Mouse (Mus musculus): ENCODE results near the gene Dclk1. TPM values are rescaled to one million over a fixed set of nuclear protein-coding genes. Genes with fewer than 3 reads are reported as not detected.
"Not testable (repeated sequence)": the region's sequence is repeated elsewhere in the genome, so short reads cannot be mapped to it uniquely, and the experiment has no call there.

The Dclk1 gene
- total RNA-seq (2021) (1 to 10 TPM; 3.6 to 5.6 TPM), polyA plus RNA-seq (2012; rRNA removed) (1.2 and 1.8 TPM in 2 replicates)
- long read RNA-seq: 0 reads

DNA sequence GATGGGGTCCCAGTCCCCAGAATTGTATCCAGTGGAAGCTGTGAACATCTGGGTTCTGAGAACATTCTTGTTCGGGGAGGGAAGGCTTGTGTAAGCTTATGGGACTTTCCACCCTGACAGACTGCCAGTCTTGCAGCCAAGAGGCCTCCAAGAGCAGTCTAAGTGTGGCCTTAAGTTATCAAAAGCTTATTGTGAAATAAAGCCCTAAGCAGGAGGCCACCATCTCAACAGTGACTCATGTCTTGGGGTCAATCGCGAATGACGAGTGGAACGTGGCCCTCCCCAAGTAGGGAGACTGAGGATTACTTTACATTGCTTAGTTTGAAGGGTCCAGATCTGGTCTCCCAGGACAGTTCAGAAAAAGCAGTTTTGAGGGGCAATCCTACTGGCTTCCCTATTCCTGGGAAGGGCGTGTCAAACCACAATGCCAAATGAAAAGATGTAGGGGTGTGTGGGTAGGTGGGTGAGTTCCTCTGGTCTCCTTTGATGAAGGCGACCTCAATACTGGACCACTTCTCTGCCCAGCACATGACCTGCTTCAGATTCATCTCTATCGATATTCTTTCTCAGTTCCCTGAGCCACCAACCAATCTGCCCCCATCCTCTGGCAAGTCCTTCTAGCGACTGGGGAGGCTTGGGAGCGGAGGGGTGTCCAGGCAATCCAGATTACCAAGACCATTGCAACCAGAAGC is at the start of gene Dclk1:
Gene Dclk1 (plus strand): TSS at position 635 of the 692 bp plus-strand sequence.
- Histone ChIP-seq H3K27me3 (ENCODE audit: control insufficient read depth, insufficient read depth, low read length) (no peaks in the 10 kb centered on the region; the same call in 1 of the 2 replicates), H3K27ac (peak within 1 kb of the TSS; percentile 54), H3K4me1 (ENCODE audit: control insufficient read depth, insufficient read depth, low read length) (no peaks in the 10 kb centered on the region; the same call in 1 of the 2 replicates), H3K9ac (ENCODE audit: low read depth, low read length) (peak within 1 kb of the TSS; percentile 60), H3K36me3 (ENCODE audit: control insufficient read depth, insufficient read depth, low read length) (no peaks in the 10 kb centered on the region), H3K4me3 (peak within 1 kb of the TSS; percentile 41), H3K79me2 (replicated peaks; ENCODE audit: control insufficient read depth, insufficient read depth, low read length) (no peaks in the 10 kb centered on the region)
- intact Hi-C loops (cut with DNase I): loop anchor here (10.0 kb wide), 1 partner anchor 103 kb away; no protein-coding TSS in a partner anchor
- TF ChIP-seq POLR2A (IDR thresholded peaks at IDR 0.05; ENCODE audit: insufficient read depth, low read depth, low read length): no peak
- 0 out of 2 replicates have a peak, but pooled peaks have one; percentile 60 for TF ChIP-seq EP300 (IDR thresholded peaks at IDR 0.05; ENCODE audit: insufficient read depth, low read depth, low read length)
- TF ChIP-seq CTCF (IDR thresholded peaks at IDR 0.05): no peak
- WGBS: 40% methylated on average over 10 of the region's 10 CpGs
- DNase-seq: peak; percentile 49 to 68

DNA sequence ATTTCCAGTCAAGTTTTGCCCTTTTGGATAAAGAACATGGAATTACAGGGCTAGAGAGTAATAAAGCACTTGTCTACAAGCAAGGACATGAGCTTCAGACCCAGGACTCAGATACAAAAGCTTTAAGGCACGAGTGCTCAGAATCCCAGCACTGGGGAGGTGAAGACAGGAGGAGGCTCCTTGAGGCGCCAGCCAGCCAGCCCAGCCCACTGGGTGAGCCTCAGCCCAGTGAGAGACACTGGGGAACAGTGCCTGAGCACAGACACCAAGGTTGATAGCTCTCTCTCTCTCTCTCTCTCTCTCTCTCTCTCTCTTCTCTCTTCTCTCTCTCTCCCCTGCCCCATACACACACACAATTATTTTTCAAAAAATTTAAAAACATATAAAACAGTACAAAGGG is 48.8 kb upstream of the Dclk1 start:
- no peaks in the 10 kb centered on the region for H3K27me3 ChIP-seq (ENCODE audit: control insufficient read depth, insufficient read depth, low read length)
- WGBS: 36% methylated on average over 2 of the region's 2 CpGs
- H3K36me3 ChIP-seq (ENCODE audit: control insufficient read depth, insufficient read depth, low read length): no peaks in the 10 kb centered on the region
- intact Hi-C loops (cut with DNase I): no loop called here
- no peak overlapping the region for H3K9ac ChIP-seq (ENCODE audit: low read depth, low read length)
- H3K4me3 ChIP-seq: no peak overlapping the region
- TF ChIP-seq POLR2A (IDR thresholded peaks at IDR 0.05; ENCODE audit: insufficient read depth, low read depth, low read length): no peak
- no peak for TF ChIP-seq CTCF (IDR thresholded peaks at IDR 0.05)
- TF ChIP-seq EP300 (IDR thresholded peaks at IDR 0.05; ENCODE audit: insufficient read depth, low read depth, low read length): no peak
- H3K4me1 ChIP-seq (ENCODE audit: control insufficient read depth, insufficient read depth, low read length): no peaks in the 10 kb centered on the region; the same call in 1 of the 2 replicates
- H3K27ac ChIP-seq: no peak overlapping the region
- no peak for DNase-seq
- no peaks in the 10 kb centered on the region for H3K79me2 ChIP-seq (replicated peaks; ENCODE audit: control insufficient read depth, insufficient read depth, low read length)

DNA sequence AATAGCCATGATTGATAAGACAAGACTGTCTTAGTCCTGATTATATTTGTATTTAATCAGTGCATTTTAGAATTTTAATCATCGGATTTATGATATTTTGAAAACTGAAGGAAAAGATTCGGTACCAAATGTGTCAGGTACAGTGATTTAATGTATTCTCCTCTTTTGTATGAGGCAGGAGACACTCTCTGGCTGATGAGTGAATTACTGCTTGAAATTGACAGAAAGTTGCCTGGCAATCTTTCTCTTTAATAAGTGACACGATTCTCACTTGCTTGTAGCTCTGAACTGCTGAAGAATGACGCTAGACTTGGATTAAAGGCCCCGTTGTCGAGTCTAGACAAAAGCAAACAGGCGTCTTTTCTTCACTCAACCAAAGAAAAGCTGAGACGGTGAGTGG is 47.4 kb upstream of the Dclk1 start:
- intact Hi-C loops (cut with DNase I): no loop called here
- no peaks in the 10 kb centered on the region for H3K27me3 ChIP-seq (ENCODE audit: control insufficient read depth, insufficient read depth, low read length)
- no peak overlapping the region for H3K9ac ChIP-seq (ENCODE audit: low read depth, low read length)
- H3K4me3 ChIP-seq: no peak overlapping the region
- no peaks in the 10 kb centered on the region for H3K79me2 ChIP-seq (replicated peaks; ENCODE audit: control insufficient read depth, insufficient read depth, low read length)
- 74% methylated on average over 8 of the region's 8 CpGs for WGBS
- H3K36me3 ChIP-seq (ENCODE audit: control insufficient read depth, insufficient read depth, low read length): no peaks in the 10 kb centered on the region
- H3K27ac ChIP-seq: no peak overlapping the region
- no peak for TF ChIP-seq POLR2A (IDR thresholded peaks at IDR 0.05; ENCODE audit: insufficient read depth, low read depth, low read length)
- no peak for TF ChIP-seq EP300 (IDR thresholded peaks at IDR 0.05; ENCODE audit: insufficient read depth, low read depth, low read length)
- no peak for TF ChIP-seq CTCF (IDR thresholded peaks at IDR 0.05)
- H3K4me1 ChIP-seq (ENCODE audit: control insufficient read depth, insufficient read depth, low read length): no peaks in the 10 kb centered on the region; the same call in 1 of the 2 replicates
- no peak for DNase-seq

DNA sequence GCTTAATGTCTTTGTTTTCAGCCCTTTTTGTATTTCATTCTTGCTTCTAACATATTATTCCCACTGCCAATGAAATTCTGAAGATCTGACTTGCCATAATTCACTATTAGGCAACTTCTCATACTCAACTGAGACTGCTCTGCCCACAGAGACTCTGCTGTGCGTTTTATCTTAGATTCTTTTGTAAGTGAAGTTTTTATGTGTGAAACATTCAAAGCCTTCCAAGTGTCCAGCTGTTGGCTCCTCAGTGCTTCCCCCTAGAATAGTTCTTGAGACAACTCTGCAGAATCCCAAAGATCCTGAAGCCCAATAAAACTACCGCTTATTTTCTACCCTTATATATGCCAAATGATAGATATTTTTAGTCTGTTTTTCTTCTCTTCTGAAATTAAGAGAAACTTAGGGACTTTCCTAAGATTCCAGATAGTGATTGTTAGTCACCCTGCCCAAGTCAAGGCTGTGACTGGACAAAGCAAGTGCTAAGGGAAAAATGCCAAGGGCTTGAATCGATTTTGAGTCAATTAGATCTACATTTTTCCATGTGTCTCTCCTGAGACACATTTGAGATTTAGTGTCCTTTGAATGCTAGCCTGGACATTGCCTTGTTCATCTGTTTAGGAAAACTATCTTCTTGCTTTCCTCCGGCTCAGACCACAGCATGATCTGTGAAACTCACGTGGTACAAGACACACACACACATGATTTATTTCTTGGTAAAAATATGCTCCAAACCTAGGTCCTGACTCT is 46.4 kb upstream of the Dclk1 start:
- Histone ChIP-seq H3K4me1 (ENCODE audit: control insufficient read depth, insufficient read depth, low read length) (no peaks in the 10 kb centered on the region; the same call in 1 of the 2 replicates), H3K79me2 (replicated peaks; ENCODE audit: control insufficient read depth, insufficient read depth, low read length) (no peaks in the 10 kb centered on the region), H3K27ac (no peak overlapping the region), H3K4me3 (no peak overlapping the region), H3K27me3 (ENCODE audit: control insufficient read depth, insufficient read depth, low read length) (no peaks in the 10 kb centered on the region), H3K9ac (ENCODE audit: low read depth, low read length) (no peak overlapping the region), H3K36me3 (ENCODE audit: control insufficient read depth, insufficient read depth, low read length) (no peaks in the 10 kb centered on the region)
- WGBS: 70% methylated on average over 5 of the region's 5 CpGs
- intact Hi-C loops (cut with DNase I): no loop called here
- peak in 1 of 2 experiments; percentile 18 for DNase-seq
- TF ChIP-seq EP300 (IDR thresholded peaks at IDR 0.05; ENCODE audit: insufficient read depth, low read depth, low read length) (no peak), CTCF (IDR thresholded peaks at IDR 0.05) (0 out of 2 replicates have a peak, but pooled peaks have one; percentile 5), POLR2A (IDR thresholded peaks at IDR 0.05; ENCODE audit: insufficient read depth, low read depth, low read length) (no peak)

DNA sequence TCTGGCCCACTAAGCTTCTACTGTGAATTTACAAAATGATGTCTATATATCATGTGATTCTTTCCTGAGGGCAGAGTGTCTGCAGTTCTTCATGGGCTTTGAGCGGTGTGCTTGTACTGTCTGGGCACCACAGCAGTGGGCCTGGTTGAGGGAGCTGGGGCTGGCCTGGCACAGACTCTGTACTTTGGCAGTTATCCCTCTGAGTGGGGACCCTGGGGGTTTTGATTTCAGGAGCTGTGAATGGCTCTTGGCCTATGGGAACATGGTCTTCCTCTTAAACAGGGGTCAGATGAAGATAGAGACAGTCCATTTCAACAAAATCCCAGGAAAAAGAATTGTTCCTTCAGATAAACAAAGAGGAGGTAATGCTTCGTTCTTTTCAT is 45.8 kb upstream of the Dclk1 start:
- DNase-seq: no peak
- intact Hi-C loops (cut with DNase I): no loop called here
- WGBS: 80% methylated on average over 2 of the region's 2 CpGs

DNA sequence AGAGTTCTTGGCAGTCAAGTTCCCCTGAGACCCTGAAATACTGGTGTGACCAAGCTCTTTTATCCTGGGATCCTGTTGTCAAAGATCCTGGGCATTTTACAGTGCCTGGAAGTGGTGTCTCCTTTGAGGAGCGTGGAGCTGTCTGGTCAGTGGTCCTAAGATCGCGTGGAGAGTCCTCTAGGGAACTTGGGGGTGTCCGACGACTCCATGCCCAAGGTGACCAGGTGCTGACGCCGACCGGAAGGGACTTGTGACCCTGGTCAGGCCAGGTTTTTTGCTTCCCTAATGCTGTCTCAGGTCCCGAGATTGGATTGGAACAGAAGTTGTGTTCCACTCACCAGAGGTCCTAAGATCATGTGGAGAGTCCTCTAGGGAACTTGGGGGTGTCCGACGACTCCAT is 38.5 kb upstream of the Dclk1 start:
- DNase-seq; H3K9ac ChIP-seq (ENCODE audit: low read depth, low read length); H3K27me3 ChIP-seq (ENCODE audit: control insufficient read depth, insufficient read depth, low read length); H3K27ac ChIP-seq; H3K4me3 ChIP-seq; H3K4me1 ChIP-seq (ENCODE audit: control insufficient read depth, insufficient read depth, low read length); H3K36me3 ChIP-seq (ENCODE audit: control insufficient read depth, insufficient read depth, low read length); H3K79me2 ChIP-seq (replicated peaks; ENCODE audit: control insufficient read depth, insufficient read depth, low read length); intact Hi-C loops (cut with DNase I): not testable (repeated sequence)
- WGBS: 89% methylated on average over 11 of the region's 11 CpGs

More for the DNA sequence above, 45.8 kb upstream of the Dclk1 start:
- no peak overlapping the region for H3K27ac ChIP-seq
- H3K36me3 ChIP-seq (ENCODE audit: control insufficient read depth, insufficient read depth, low read length): no peaks in the 10 kb centered on the region
- no peaks in the 10 kb centered on the region for H3K79me2 ChIP-seq (replicated peaks; ENCODE audit: control insufficient read depth, insufficient read depth, low read length)
- TF ChIP-seq CTCF (IDR thresholded peaks at IDR 0.05) (no peak), POLR2A (IDR thresholded peaks at IDR 0.05; ENCODE audit: insufficient read depth, low read depth, low read length) (no peak), EP300 (IDR thresholded peaks at IDR 0.05; ENCODE audit: insufficient read depth, low read depth, low read length) (no peak)
- no peak overlapping the region for H3K4me3 ChIP-seq
- H3K27me3 ChIP-seq (ENCODE audit: control insufficient read depth, insufficient read depth, low read length): no peaks in the 10 kb centered on the region
- no peak overlapping the region for H3K9ac ChIP-seq (ENCODE audit: low read depth, low read length)
- no peaks in the 10 kb centered on the region; the same call in 1 of the 2 replicates for H3K4me1 ChIP-seq (ENCODE audit: control insufficient read depth, insufficient read depth, low read length)

All from heart, adult 2 months (tissue).